Mouse (Mus musculus): Measurements from ENCODE around the gene Pdia5. TPM values are rescaled to one million over a fixed set of nuclear protein-coding genes. Genes with fewer than 3 reads are reported as not detected.
A peak's percentile ranks its signal among the peaks of the same experiment; 100 is the strongest.

Gene Pdia5
- total RNA-seq, 2 experiments from 2014 or later, result 12.4 to 13.2 TPM

GRCm38 (mm10) chr16:35441346-35442025, 49.2 kb downstream of the Pdia5 start:
- DNase-seq, result no peak

GRCm38 (mm10) chr16:35439046-35439445, 51.6 kb downstream of the Pdia5 start:
- peak; percentile 48 for DNase-seq

- DNase-seq, result no peak
These were observed 59.1 kb downstream of the Pdia5 start for GRCm38 (mm10) chr16:35431608-35432007.

GRCm38 (mm10) chr16:35424926-35425325, 65.7 kb downstream of the Pdia5 start:
- no peak for DNase-seq

- no peak for DNase-seq
These were observed 67.2 kb downstream of the Pdia5 start for GRCm38 (mm10) chr16:35423250-35424139.

GRCm38 (mm10) chr16:35422705-35423104, 68.0 kb downstream of the Pdia5 start:
- DNase-seq, result no peak

GRCm38 (mm10) chr16:35422141-35422540, 68.5 kb downstream of the Pdia5 start:
- peak; percentile 38 for DNase-seq

GRCm38 (mm10) chr16:35414616-35415015, 76.1 kb downstream of the Pdia5 start:
- no peak for DNase-seq

GRCm38 (mm10) chr16:35406706-35407105, 84.0 kb downstream of the Pdia5 start:
- DNase-seq, result no peak

- no peak for DNase-seq
These were observed 84.5 kb downstream of the Pdia5 start for GRCm38 (mm10) chr16:35406166-35406565.

GRCm38 (mm10) chr16:35405348-35406080, 85.2 kb downstream of the Pdia5 start:
- DNase-seq, result no peak

GRCm38 (mm10) chr16:35404864-35405263, 85.8 kb downstream of the Pdia5 start:
- DNase-seq, result no peak

GRCm38 (mm10) chr16:35403891-35404290, 86.8 kb downstream of the Pdia5 start:
- DNase-seq, result no peak

GRCm38 (mm10) chr16:35403356-35403755, 87.3 kb downstream of the Pdia5 start:
- no peak for DNase-seq

GRCm38 (mm10) chr16:35392813-35393212, 97.9 kb downstream of the Pdia5 start:
- DNase-seq, result no peak

- no peak for DNase-seq
These were observed 105.0 kb downstream of the Pdia5 start for GRCm38 (mm10) chr16:35385654-35386053.

GRCm38 (mm10) chr16:35380048-35380447, 110.6 kb downstream of the Pdia5 start:
- DNase-seq, result no peak

- DNase-seq, result no peak
These were observed 111.3 kb downstream of the Pdia5 start for GRCm38 (mm10) chr16:35379344-35379743.

GRCm38 (mm10) chr16:35364063-35364428, 126.6 kb downstream of the Pdia5 start:
- DNase-seq, result no peak

GRCm38 (mm10) chr16:35363150-35364062, 127.3 kb downstream of the Pdia5 start, which contains the start of gene Sec22a:
TSS of gene Sec22a (minus strand) at chr16:35363918.
- DNase-seq, result peak; percentile 94

GRCm38 (mm10) chr16:35362221-35362620, 128.5 kb downstream of the Pdia5 start:
- no peak for DNase-seq

GRCm38 (mm10) chr16:35360593-35360992, 130.1 kb downstream of the Pdia5 start:
- peak; percentile 56 for DNase-seq

Data from heart, postnatal 4 days (tissue).